In genomic region chr1:118476919-118477318, GRCm38 (mm10) we compare ENCODE assay signal across 8 mouse cellular contexts.
DNase-seq lines count a peak whose midpoint lies in the region; ATAC-seq and TF ChIP-seq lines count a peak whose summit lies in the region.

No protein-coding gene starts in this region.

- H3K36me3 ChIP-seq in heart, postnatal 0 days (replicated peaks; ENCODE audit: control insufficient read depth, insufficient read depth, low read length) = peaks cover 9% of the 10 kb centered on the region
- H3K36me3 ChIP-seq in heart, embryonic 12.5 days = peaks cover 19% of the 10 kb centered on the region
- H3K36me3 ChIP-seq in hindbrain, embryonic 14.5 days (replicated peaks; ENCODE audit: control insufficient read depth, insufficient read depth) = peaks cover 42% of the 10 kb centered on the region
- peaks cover 4% of the 10 kb centered on the region; the same call in 1 of the 2 replicates for H3K36me3 ChIP-seq in liver, adult 2 months (ENCODE audit: control insufficient read depth, insufficient read depth, low read length)
- H3K36me3 ChIP-seq in neural tube, embryonic 12.5 days = peaks cover 22% of the 10 kb centered on the region

- no peaks in the 10 kb centered on the region for H3K9me3 ChIP-seq in heart, postnatal 0 days (replicated peaks; ENCODE audit: control insufficient read depth, low read length)
- H3K9me3 ChIP-seq in heart, embryonic 12.5 days (replicated peaks) = no peaks in the 10 kb centered on the region
- H3K9me3 ChIP-seq in hindbrain, embryonic 14.5 days (ENCODE audit: control insufficient read depth, low read length) = no peaks in the 10 kb centered on the region
- H3K9me3 ChIP-seq in neural tube, embryonic 12.5 days = no peaks in the 10 kb centered on the region

- no peak overlapping the region for H3K4me2 ChIP-seq in heart, postnatal 0 days (ENCODE audit: low read depth, low read length)
- no peak overlapping the region for H3K4me2 ChIP-seq in heart, embryonic 12.5 days
- H3K4me2 ChIP-seq in hindbrain, embryonic 14.5 days (replicated peaks) = no peak overlapping the region
- H3K4me2 ChIP-seq in neural tube, embryonic 12.5 days (replicated peaks) = no peak overlapping the region

- no peak overlapping the region for H3K4me3 ChIP-seq in heart, postnatal 0 days (ENCODE audit: low read depth, low read length)
- H3K4me3 ChIP-seq in heart, embryonic 12.5 days = no peak overlapping the region
- no peak overlapping the region for H3K4me3 ChIP-seq in bone marrow, adult 2 months (replicated peaks; ENCODE audit: control insufficient read depth, low read depth, low read length)
- H3K4me3 ChIP-seq in hindbrain, embryonic 14.5 days (replicated peaks; ENCODE audit: low read length) = no peak overlapping the region
- H3K4me3 ChIP-seq in liver, adult 2 months (ENCODE audit: insufficient read depth, low read depth, low read length) = no peak overlapping the region
- no peak overlapping the region for H3K4me3 ChIP-seq in neural tube, embryonic 12.5 days

- TF ChIP-seq POLR2A in bone marrow, adult 2 months (IDR thresholded peaks at IDR 0.05; ENCODE audit: borderline replicate concordance, control insufficient read depth, low read depth, low read length) = no peak
- TF ChIP-seq POLR2A in liver, adult 2 months (IDR thresholded peaks at IDR 0.05; ENCODE audit: extremely low read depth, insufficient read depth, low read length) = no peak

- WGBS in heart, postnatal 0 days = 15% methylated on average over 4 of the region's 4 CpGs
- WGBS in heart, embryonic 12.5 days = 24% methylated on average over 4 of the region's 4 CpGs
- 16% methylated on average over 4 of the region's 4 CpGs for WGBS in bone marrow, adult 2 months
- 58% methylated on average over 4 of the region's 4 CpGs for WGBS in hindbrain, embryonic 14.5 days
- WGBS in liver, adult 2 months = 4% methylated on average over 4 of the region's 4 CpGs
- 49% methylated on average over 4 of the region's 4 CpGs for WGBS in neural tube, embryonic 12.5 days

- ATAC-seq in heart, postnatal 0 days (ENCODE audit: insufficient read depth, low read depth) = no peak
- ATAC-seq in heart, embryonic 12.5 days (ENCODE audit: insufficient number of reproducible peaks, low FRiP score) = no peak
- peak; percentile 94 for ATAC-seq in CD4-positive, CD25-positive, alpha-beta regulatory T cell, adult 4 months
- peak; percentile 67; the same call in 1 of the 2 replicates for ATAC-seq in hindbrain, embryonic 14.5 days (ENCODE audit: low FRiP score)
- ATAC-seq in neural tube, embryonic 12.5 days (ENCODE audit: low FRiP score, low read depth) = peak; percentile 74

- TF ChIP-seq EP300 in heart, postnatal 0 days (IDR thresholded peaks at IDR 0.05; ENCODE audit: low read depth) = no peak

- peaks cover 19% of the 10 kb centered on the region for H3K4me1 ChIP-seq in heart, postnatal 0 days (ENCODE audit: control insufficient read depth, insufficient read depth)
- H3K4me1 ChIP-seq in heart, embryonic 12.5 days (replicated peaks) = peaks cover 47% of the 10 kb centered on the region
- H3K4me1 ChIP-seq in bone marrow, adult 2 months (ENCODE audit: control insufficient read depth, insufficient read depth, low read length) = peaks cover 1% of the 10 kb centered on the region; the same call in 1 of the 2 replicates
- no peaks in the 10 kb centered on the region for H3K4me1 ChIP-seq in hindbrain, embryonic 14.5 days (replicated peaks; ENCODE audit: control insufficient read depth, insufficient read depth, low read length)
- peaks cover 4% of the 10 kb centered on the region for H3K4me1 ChIP-seq in liver, adult 2 months (ENCODE audit: control insufficient read depth, insufficient read depth, low read length)
- H3K4me1 ChIP-seq in neural tube, embryonic 12.5 days = peaks cover 3% of the 10 kb centered on the region; the same call in 1 of the 2 replicates

- H3K27me3 ChIP-seq in heart, postnatal 0 days (ENCODE audit: control insufficient read depth, insufficient read depth, low read length) = no peaks in the 10 kb centered on the region
- no peaks in the 10 kb centered on the region for H3K27me3 ChIP-seq in heart, embryonic 12.5 days (replicated peaks)
- no peaks in the 10 kb centered on the region for H3K27me3 ChIP-seq in hindbrain, embryonic 14.5 days (ENCODE audit: control insufficient read depth, insufficient read depth, low read length)
- H3K27me3 ChIP-seq in liver, adult 2 months (ENCODE audit: control insufficient read depth, insufficient read depth, low read length) = no peaks in the 10 kb centered on the region
- H3K27me3 ChIP-seq in neural tube, embryonic 12.5 days (replicated peaks) = no peaks in the 10 kb centered on the region

- no peak overlapping the region for H3K27ac ChIP-seq in heart, postnatal 0 days (ENCODE audit: low read depth)
- H3K27ac ChIP-seq in heart, embryonic 12.5 days (ENCODE audit: poor library complexity, severe bottlenecking) = no peak overlapping the region
- H3K27ac ChIP-seq in bone marrow, adult 2 months (ENCODE audit: control insufficient read depth, insufficient read depth, low read depth, low read length, poor library complexity) = no peak overlapping the region
- H3K27ac ChIP-seq in hindbrain, embryonic 14.5 days = no peak overlapping the region
- H3K27ac ChIP-seq in liver, adult 2 months (replicated peaks; ENCODE audit: insufficient read depth, low read depth, low read length) = no peak overlapping the region
- no peak overlapping the region for H3K27ac ChIP-seq in neural tube, embryonic 12.5 days

- peak; percentile 77 for DNase-seq in heart, postnatal 0 days (ENCODE audit: low spot score)
- DNase-seq in hindbrain, embryonic 14.5 days (ENCODE audit: low spot score) = peak; percentile 60
- DNase-seq in liver, adult 2 months (ENCODE audit: extremely low read depth, low read depth, low spot score) = peak; percentile 72
- DNase-seq in urinary bladder, adult 2 months (ENCODE audit: low spot score) = no peak

- peak; percentile 74 for TF ChIP-seq CTCF in heart, postnatal 0 days (IDR thresholded peaks at IDR 0.05; ENCODE audit: low read depth)
- peak; percentile 51 for TF ChIP-seq CTCF in bone marrow, adult 2 months (IDR thresholded peaks at IDR 0.05; ENCODE audit: control insufficient read depth, insufficient read depth, low read length)
- peak; percentile 64 for TF ChIP-seq CTCF in liver, adult 2 months (IDR thresholded peaks at IDR 0.05; ENCODE audit: low read depth, low read length)

- H3K79me2 ChIP-seq in liver, adult 2 months (ENCODE audit: control insufficient read depth, insufficient read depth, low read length) = no peaks in the 10 kb centered on the region

- H3K9ac ChIP-seq in heart, postnatal 0 days (replicated peaks; ENCODE audit: low read depth, low read length) = no peak overlapping the region
- H3K9ac ChIP-seq in heart, embryonic 12.5 days = no peak overlapping the region
- H3K9ac ChIP-seq in hindbrain, embryonic 14.5 days = no peak overlapping the region
- H3K9ac ChIP-seq in liver, adult 2 months (ENCODE audit: low read depth, low read length) = no peak overlapping the region
- no peak overlapping the region for H3K9ac ChIP-seq in neural tube, embryonic 12.5 days

Comparison
In these comparisons a context has a peak if more than half of its experiments do, and no peak if none do; other contexts are left out.
1. ATAC-seq: peak in CD4-positive, CD25-positive, alpha-beta regulatory T cell, adult 4 months (single experiment), hindbrain, embryonic 14.5 days (single experiment) and neural tube, embryonic 12.5 days (single experiment); none in heart, postnatal 0 days (single experiment) and heart, embryonic 12.5 days (single experiment).
2. Peak in every context shown above with its lines, with median percentiles within 50 percentile points of each other: CTCF ChIP-seq.